Mouse (Mus musculus) ES-Bruce4 (cell line): ENCODE measurements at regions not wholly inside any gene's neighbourhood (a gene's known extent, or its start where the extent isn't known, plus 50 kb on each side); places are given as distances from the start of the nearest gene placed in this dataset.

Experiments used
- H3K27ac ChIP-seq: 2 replicates; pipeline ENCODE4 v1.5.1; 2012; ENCODE audit warnings: low read length, inconsistent platforms; ENCODE audit not compliant: insufficient read depth
- H3K27me3 ChIP-seq: 2 replicates; pipeline ENCODE4 v1.6.1; 2012; ENCODE audit warnings: mild to moderate bottlenecking, low read length, inconsistent platforms; ENCODE audit not compliant: control insufficient read depth, poor library complexity, insufficient read depth, severe bottlenecking
- H3K36me3 ChIP-seq: 2 replicates; pipeline ENCODE4 v1.6.1; 2012; ENCODE audit warnings: inconsistent platforms, mild to moderate bottlenecking, low read length, moderate library complexity; ENCODE audit not compliant: control insufficient read depth, poor library complexity, insufficient read depth, severe bottlenecking
- H3K4me1 ChIP-seq: one replicate; pipeline ENCODE4 v1.8.1; 2011; ENCODE audit warnings: low read length; ENCODE audit not compliant: control insufficient read depth, insufficient read depth
- H3K4me3 ChIP-seq: 2 replicates; pipeline ENCODE4 v1.5.1; 2011; ENCODE audit warnings: low read depth, mild to moderate bottlenecking, low read length
- H3K9ac ChIP-seq: 2 replicates; pipeline ENCODE4 v1.6.1; 2012; ENCODE audit warnings: low read depth, mild to moderate bottlenecking, inconsistent platforms; ENCODE audit not compliant: poor library complexity, severe bottlenecking
- H3K9me3 ChIP-seq: replicated peaks from 2 replicates; pipeline ENCODE4 v1.6.1; 2012; ENCODE audit warnings: mild to moderate bottlenecking, low read length, inconsistent platforms; ENCODE audit not compliant: control insufficient read depth, poor library complexity, insufficient read depth, severe bottlenecking
- CTCF ChIP-seq: IDR thresholded peaks from one replicate; pipeline ENCODE4 v1.8.1; 2011; ENCODE audit warnings: low read depth, low read length
- EP300 ChIP-seq: IDR thresholded peaks from 2 replicates; pipeline ENCODE4 v1.6.1; 2011; ENCODE audit warnings: low read depth, low read length; ENCODE audit not compliant: insufficient read depth
- POLR2A ChIP-seq: IDR thresholded peaks from one replicate; pipeline ENCODE4 v1.8.1; 2011; ENCODE audit warnings: low read length; ENCODE audit not compliant: insufficient read depth

- Histone ChIP-seq H3K27me3 (no peaks in the 10 kb centered on the region), H3K9me3 (no peaks in the 10 kb centered on the region), H3K4me3 (no peak overlapping the region), H3K36me3 (no peaks in the 10 kb centered on the region), H3K9ac (no peak overlapping the region), H3K27ac (no peak overlapping the region), H3K4me1 (no peaks in the 10 kb centered on the region)
- TF ChIP-seq CTCF (no peak), EP300 (no peak), POLR2A (no peak)
These were observed 423.8 kb downstream of the Wdr11 start for GRCm38 (mm10) chr7:130015375-130016014.

DNA sequence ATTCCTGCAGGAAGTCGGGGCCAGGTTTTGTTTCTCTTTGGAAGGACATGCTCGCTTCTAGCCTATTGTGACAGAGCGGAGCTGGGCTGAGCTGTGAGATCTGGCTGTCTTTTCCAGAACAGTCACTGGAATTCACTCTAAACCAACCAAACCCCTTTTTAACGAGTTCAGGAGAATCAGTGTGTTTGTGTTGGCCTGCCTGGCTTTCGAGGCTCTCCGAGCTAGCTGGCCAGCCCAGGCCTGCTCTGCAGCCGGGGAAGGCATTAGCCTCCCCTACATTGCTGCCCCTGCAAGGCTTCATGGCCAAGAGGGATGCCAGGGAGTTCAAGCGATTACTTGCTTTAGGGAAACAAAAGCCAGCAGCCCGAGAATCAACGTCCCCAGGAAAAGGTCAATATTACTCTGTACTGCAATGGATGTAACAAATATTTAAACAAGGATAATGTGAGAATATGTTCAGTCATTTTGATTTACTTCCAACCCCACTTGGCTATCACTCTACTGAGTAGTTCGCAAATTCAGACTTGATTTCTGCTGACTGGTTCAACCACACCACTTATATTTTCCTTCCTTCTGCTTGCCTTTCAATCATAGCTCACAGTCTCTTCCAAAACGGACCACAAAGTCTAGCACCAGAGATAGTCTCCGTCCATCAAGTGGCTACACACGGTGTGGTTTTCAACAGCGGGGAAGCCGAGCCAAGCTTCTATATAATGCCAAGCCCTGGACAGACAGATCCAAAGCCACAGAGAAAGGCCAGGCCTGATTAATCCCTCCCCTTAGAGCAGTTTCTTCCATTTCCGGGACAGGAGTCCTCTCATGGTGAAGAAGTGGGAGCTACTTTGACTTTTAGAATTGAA, 424.6 kb downstream of the Wdr11 start:
- H3K4me3 ChIP-seq, result no peak overlapping the region
- no peak overlapping the region for H3K27ac ChIP-seq
- H3K36me3 ChIP-seq, result no peaks in the 10 kb centered on the region
- TF ChIP-seq POLR2A (no peak), CTCF (no peak), EP300 (no peak)
- no peaks in the 10 kb centered on the region for H3K9me3 ChIP-seq
- no peak overlapping the region for H3K9ac ChIP-seq
- no peaks in the 10 kb centered on the region for H3K27me3 ChIP-seq
- no peaks in the 10 kb centered on the region for H3K4me1 ChIP-seq

GRCm38 (mm10) chr7:130018891-130019290, 427.2 kb downstream of the Wdr11 start:
- no peaks in the 10 kb centered on the region for H3K4me1 ChIP-seq
- no peak overlapping the region for H3K9ac ChIP-seq
- H3K36me3 ChIP-seq, result no peaks in the 10 kb centered on the region
- no peaks in the 10 kb centered on the region for H3K9me3 ChIP-seq
- TF ChIP-seq EP300, result no peak
- TF ChIP-seq CTCF, result no peak
- TF ChIP-seq POLR2A, result no peak
- H3K27me3 ChIP-seq, result no peaks in the 10 kb centered on the region
- no peak overlapping the region for H3K4me3 ChIP-seq
- H3K27ac ChIP-seq, result no peak overlapping the region

- TF ChIP-seq EP300 (no peak), POLR2A (no peak), CTCF (no peak)
These were observed 437.3 kb downstream of the Wdr11 start for GRCm38 (mm10) chr7:130028945-130029344.

GRCm38 (mm10) chr7:130030711-130031110, 439.0 kb downstream of the Wdr11 start:
- Histone ChIP-seq H3K9ac (no peak overlapping the region), H3K27ac (no peak overlapping the region), H3K36me3 (no peaks in the 10 kb centered on the region), H3K27me3 (no peaks in the 10 kb centered on the region), H3K4me3 (no peak overlapping the region), H3K9me3 (no peaks in the 10 kb centered on the region), H3K4me1 (no peaks in the 10 kb centered on the region)
- TF ChIP-seq EP300 (no peak), CTCF (no peak), POLR2A (no peak)

More at GRCm38 (mm10) chr7:130028945-130029344, 437.3 kb downstream of the Wdr11 start:
- Histone ChIP-seq H3K36me3 (no peaks in the 10 kb centered on the region), H3K4me1 (no peaks in the 10 kb centered on the region), H3K9ac (no peak overlapping the region), H3K4me3 (no peak overlapping the region), H3K27ac (no peak overlapping the region), H3K9me3 (no peaks in the 10 kb centered on the region), H3K27me3 (no peaks in the 10 kb centered on the region)

GRCm38 (mm10) chr7:130036235-130036634, 444.6 kb downstream of the Wdr11 start:
- H3K27me3 ChIP-seq, result no peaks in the 10 kb centered on the region
- H3K36me3 ChIP-seq, result no peaks in the 10 kb centered on the region
- no peaks in the 10 kb centered on the region for H3K4me1 ChIP-seq
- TF ChIP-seq EP300 (no peak), CTCF (no peak), POLR2A (no peak)
- H3K27ac ChIP-seq, result no peak overlapping the region
- H3K9ac ChIP-seq, result no peak overlapping the region
- H3K4me3 ChIP-seq, result no peak overlapping the region
- H3K9me3 ChIP-seq, result no peaks in the 10 kb centered on the region
